Mouse (Mus musculus) adrenal gland, adult 2 months (tissue): ENCODE measurements at regions not wholly inside any gene's neighbourhood (a gene's known extent, or its start where the extent isn't known, plus 50 kb on each side); places are given as distances from the start of the nearest gene placed in this dataset.

Source experiments
- DNase-seq: peaks from one replicate; pipeline ENCODE4 v3.0.0; 2021

DNA sequence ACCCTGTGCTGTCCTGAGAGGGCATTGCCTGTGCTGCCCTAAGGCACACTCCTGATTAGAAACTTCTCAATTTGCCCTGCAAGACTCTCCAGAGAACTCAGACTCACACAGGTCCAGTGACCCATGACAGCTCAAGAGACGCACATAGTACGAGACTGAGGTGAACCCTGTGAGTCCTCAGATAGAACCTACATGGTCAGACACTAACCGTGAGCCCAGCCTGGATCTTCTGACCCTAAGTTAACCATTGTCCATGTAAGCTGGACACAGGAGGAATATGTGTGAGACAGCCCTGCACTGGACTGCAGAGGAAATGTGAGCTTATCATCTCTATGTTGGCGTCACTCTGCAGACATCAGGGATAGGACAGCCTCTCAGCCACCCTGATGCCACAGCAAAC is 91.4 kb upstream of the Selenok start:
- DNase-seq = no peak

DNA sequence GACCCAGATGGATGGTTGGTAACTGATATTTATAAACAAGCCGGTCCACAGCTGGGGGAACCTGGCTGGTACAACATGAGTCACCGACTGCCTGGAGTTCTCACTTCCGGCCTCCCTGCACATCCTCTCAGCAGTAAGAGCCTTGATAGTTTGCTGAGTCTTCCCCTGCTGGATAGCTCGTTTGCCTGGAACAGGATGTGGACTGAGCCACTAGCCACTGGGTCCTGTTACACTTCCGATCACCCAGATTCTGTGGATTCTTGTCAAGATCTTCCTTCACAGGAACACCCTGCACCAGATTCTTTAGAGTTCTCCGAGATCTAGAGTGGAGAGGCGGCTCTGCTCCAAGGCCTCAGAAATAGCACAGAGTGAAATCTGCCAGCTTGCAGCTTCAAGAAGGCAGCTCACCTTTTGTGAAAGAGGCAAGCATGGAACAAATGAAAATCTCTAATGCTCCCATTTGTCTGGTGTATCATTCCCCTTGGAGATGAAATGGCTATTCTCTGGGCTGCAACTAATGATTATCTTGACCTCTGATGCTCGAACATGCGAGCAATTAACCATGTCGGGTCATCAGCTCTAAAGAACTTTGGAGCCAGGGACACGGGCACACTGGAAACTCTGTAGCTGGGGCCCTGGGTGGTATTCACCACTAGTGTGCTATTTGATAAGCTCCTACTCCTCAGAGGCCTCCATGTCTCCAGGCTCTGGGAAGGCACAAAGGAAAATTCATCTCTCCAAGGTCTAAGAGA is 90.3 kb upstream of the Selenok start:
- DNase-seq = no peak

DNA sequence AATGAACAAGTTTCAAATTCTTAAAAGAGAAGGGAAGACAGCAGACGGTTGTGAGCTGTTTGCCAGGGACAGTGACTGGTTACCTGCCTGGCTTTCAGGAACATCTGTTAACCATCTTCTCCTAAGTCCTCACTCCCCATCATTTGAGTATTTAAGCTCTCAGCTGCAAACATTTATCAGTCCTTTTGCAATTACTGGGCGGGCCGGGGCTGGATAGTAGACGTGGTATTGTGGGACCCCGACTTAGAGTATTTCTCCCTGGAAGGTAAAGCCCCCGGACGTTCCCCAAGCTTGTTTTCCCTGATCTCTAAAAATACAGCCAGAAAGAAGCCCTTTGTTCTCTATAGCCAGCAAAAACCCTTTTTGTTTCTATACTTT is 89.7 kb upstream of the Selenok start:
- no peak for DNase-seq

DNA sequence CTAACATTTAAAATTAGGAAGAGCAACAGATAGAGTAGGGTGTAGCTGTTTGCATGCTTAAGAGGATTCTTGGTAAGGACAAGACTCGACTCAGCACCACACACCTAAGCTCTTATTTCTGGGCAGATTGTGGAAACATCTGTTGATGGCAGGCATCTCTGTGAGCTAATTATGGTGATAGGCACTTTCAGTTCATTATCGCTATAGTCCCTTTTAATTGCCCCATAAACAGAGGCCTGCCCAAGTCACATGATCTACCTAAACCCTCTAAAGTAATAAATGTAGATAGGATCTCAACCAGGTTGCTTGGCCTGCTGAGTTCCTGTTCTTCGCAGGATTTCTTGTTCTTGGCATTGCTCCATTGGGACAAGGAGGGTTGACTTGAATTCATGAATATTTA is 88.8 kb upstream of the Selenok start:
- no peak for DNase-seq

DNA sequence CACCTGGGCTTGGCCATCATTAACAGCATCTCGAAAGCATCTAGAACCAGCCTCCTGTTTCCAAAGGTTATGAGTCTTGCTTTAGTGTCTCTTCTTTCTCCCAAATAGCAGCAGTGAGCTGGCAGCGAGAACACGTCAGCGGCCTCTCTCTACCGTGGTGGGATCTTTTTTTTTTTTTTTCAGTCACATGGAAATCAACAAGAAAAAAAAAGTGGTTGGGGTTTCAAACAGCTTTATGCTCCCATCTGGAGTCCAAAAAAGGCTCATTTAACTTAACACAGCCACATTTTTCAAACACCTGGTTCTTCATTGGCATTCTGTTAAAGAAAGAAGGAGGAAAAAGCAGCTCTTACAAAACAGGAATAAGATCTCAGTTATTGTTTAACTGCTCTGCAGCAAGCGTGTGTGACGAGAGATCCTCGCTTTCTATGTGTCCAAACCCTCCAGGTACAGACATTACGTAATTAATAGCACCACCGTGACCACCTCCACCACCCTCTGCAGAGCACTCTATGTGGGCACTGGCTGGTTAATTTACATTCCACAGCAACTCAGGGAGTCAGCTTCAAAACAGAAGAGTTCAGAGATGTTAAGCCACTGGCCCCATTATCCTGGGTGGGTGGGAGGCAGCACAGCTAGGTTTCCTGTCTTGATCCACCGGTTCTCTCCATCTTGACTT is 85.3 kb upstream of the Selenok start:
- DNase-seq = no peak

DNA sequence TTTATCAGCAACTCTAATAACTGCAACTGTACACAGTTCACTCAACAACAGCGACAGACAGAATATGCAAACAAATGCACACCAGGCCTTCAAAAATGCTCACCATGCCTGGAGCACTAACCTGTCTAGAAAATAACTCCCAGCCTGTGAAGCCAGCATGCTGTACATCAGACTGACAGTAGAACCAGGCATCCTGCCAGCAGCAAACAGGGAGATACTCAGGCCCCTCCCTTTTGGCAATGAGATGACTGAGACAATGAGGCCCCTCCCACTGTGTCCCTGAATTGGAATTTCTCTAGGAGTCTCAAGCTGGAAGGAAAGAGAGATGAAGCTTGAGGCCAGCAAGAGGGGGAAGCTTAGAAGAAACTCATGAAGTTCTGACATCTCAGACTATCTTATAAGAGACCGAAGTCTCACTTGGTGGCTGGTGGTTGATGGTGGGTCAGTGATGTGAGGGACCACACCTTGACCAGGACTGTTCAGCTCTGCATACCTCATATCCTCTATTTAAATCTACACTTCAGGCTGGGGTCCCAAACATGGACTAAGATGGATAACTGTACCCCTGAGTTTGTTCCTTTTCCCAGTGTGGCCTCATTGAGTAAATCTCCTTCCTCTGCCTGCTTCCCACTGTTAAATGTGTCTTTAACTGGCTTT is 72.6 kb upstream of the Selenok start:
- DNase-seq = peak; percentile 84

DNA sequence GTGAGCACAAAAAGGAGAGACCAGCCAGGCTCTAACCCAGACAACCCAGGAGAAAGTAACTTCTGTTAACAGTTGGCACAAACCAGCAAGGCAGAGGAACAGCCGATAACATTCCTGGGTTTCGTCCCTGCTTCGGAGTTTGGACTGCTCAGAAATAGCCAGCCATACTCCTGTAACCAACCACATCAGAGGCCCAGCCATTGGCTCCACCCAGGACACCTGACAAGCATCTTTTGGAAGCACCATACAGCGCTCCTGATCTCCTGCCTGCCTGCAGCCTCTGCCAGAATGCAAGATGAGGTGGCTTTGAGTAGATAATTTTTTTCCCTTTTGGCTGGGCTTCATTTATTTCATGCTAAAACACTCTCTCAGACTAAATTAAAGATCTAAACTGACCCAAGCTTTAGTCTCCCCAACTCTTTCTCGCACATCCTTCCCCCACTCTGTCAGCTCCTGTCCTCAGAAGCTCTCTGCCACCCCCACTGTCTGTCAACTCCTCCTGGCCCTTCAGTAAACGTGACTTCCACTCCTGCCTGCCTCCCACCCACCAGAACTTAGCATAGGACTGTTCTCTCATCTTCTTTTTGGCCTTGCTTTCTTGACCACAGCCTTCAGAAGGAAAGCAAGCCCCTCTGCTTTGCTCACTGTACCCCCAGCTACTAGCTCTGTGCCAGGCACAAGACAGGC is 72.0 kb upstream of the Selenok start:
- DNase-seq = no peak

DNA sequence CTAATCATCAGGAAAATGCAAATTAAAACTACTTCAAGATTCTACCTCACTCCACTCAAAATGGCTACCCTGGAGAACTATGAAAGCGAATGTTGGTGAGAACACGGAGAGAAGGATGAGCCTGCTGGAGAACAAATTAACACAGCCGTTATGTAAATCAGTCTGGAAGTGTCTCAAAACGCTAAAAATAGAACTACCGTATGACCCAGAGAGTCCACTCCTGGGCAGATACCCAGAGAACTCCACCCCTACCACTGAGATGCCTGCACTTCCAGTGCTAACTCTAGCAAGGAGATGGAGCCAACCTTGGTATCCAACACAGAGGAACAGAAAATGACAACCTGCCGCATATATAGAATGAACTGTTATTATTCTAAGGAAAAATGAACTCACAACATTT is 67.2 kb upstream of the Selenok start:
- no peak for DNase-seq

DNA sequence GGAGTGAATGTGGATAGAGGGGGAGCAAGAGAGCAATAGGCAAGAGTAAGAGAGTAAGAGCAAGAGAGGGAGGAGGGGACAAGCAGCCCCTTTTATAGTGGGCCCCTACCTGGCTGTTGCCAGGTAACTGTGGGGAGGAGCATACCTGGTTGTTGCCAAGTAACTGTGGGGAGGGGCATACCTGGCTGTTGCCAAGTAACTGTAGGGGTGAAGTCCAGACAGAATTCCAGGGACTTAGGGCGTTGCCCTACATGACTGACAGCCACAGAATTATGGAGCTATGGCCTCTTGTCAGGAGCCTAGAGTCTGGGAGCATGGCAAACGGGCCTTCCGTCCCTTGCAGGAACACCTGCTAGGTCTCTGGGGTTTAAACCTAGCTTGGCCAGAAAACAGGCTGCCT is 64.5 kb upstream of the Selenok start:
- no peak for DNase-seq

DNA sequence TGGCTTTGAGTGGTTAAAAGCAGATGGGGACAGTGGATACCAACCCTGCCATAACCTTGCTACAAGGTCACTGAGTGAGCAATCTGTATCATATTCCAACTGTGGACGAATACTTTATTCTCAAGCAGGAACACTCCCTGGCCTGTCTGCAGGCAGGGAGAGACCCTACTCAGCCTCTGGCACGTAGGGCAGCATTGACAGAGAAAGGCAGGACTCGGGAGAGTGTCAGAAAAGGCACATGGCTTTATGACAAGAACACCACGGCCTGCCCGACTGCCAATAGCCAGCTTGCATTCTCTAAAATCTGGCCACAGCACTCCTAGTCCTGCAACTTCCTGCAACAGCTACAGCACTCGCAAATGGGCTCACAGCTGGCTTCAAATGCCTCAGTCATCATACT is 63.3 kb upstream of the Selenok start:
- peak; percentile 40 for DNase-seq

DNA sequence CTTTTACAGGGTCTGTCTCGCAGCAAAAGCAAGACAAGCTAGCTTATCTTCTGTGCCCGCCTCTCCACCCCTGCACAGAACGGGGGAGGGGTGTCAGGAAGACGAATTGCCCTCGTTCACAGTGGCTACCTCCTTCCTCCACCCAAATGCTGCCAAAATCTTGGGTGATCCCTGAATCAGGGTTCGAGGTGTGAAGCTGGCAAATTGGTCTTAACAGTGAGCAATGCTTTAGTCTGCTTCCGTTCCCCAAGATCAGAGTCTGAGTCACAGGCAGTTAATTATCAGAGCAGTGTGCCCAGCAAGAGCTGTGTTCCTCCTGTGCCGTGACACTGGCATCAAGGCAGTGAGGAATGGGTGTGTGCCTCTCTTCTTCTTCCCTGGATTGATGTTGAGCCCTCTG is 58.4 kb upstream of the Selenok start:
- DNase-seq = peak; percentile 56
